Comparison of ENCODE assay signal across 11 mouse cellular contexts in the genomic region with DNA sequence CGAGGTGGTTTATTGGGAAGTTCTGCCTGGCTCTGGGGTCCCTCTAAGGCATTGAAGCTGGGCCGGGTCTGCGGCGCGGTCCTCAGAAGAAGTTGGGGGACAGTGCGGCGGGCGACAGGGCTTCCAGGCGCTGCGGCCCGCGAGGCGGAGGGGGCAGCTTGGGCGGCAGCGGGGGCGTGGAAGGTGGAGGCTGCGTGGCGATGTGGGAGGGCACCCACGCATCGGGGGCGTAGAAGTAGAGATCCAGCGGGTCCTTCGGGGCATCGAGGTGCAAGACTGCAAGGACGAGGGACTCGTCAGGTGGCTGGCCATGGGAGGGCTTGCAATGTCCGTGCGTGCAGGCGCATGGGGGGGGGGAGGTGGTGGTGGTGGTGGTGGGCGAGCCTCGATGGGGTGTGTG. TPM values are rescaled to one million over a fixed set of nuclear protein-coding genes. Genes with fewer than 3 reads are reported as not detected.
DNase-seq lines count a peak whose midpoint lies in the region; ATAC-seq and TF ChIP-seq lines count a peak whose summit lies in the region.
"Had no signal": no experiment of that assay in that cellular context is flagged by ENCODE, and none has a peak within 500 bp of the region (broad histone marks: within the 10 kb centered on the region; RNA-seq: fewer than 3 reads in every experiment).

No protein-coding gene starts in this region.

- 6% methylated on average over 30 of the region's 31 CpGs for WGBS in heart, embryonic 14.5 days
- 4% methylated on average over 28 of the region's 31 CpGs for WGBS in limb, embryonic 14.5 days

- no peaks in the 10 kb centered on the region for H3K36me3 ChIP-seq in heart, embryonic 14.5 days (ENCODE audit: control insufficient read depth, insufficient read depth, low read length)
- H3K36me3 ChIP-seq in testis, adult 2 months (ENCODE audit: control insufficient read depth, insufficient read depth, low read length) = no peaks in the 10 kb centered on the region
- H3K36me3 ChIP-seq in limb, embryonic 14.5 days (ENCODE audit: control insufficient read depth, insufficient read depth, low read length) = no peaks in the 10 kb centered on the region

- peaks cover 84% of the 10 kb centered on the region for H3K27me3 ChIP-seq in heart, embryonic 14.5 days (ENCODE audit: control insufficient read depth, insufficient read depth, low read length)
- H3K27me3 ChIP-seq in testis, adult 2 months (ENCODE audit: control insufficient read depth, insufficient read depth, low read length) = no peaks in the 10 kb centered on the region; the same call in 1 of the 2 replicates
- H3K27me3 ChIP-seq in limb, embryonic 14.5 days (ENCODE audit: control insufficient read depth, insufficient read depth, low read length) = peaks cover 74% of the 10 kb centered on the region

- TF ChIP-seq POLR2A in testis, adult 2 months (IDR thresholded peaks at IDR 0.05; ENCODE audit: control insufficient read depth, low read depth, low read length) = no peak; the same call in 1 of the 2 replicates
- TF ChIP-seq POLR2A in limb, embryonic 14.5 days (IDR thresholded peaks at IDR 0.05; ENCODE audit: borderline replicate concordance, extremely low read depth, insufficient read depth, insufficient read length) = no peak

- peak overlapping the region in 1 of 2 experiments; percentile 20; a peak in 2 of 4 replicates for H3K4me3 ChIP-seq in heart, embryonic 14.5 days (ENCODE audit: control insufficient read depth in 1 of 2, insufficient read depth in 1 of 2, low read depth in 1 of 2, low read length in 2 of 2)
- H3K4me3 ChIP-seq in testis, adult 2 months (ENCODE audit: control insufficient read depth, low read depth, low read length) = peak overlapping the region; percentile 88
- H3K4me3 ChIP-seq in limb, embryonic 14.5 days (replicated peaks; ENCODE audit: low read length) = peak overlapping the region; percentile 22

- peak overlapping the region; percentile 46 for H3K4me2 ChIP-seq in heart, embryonic 14.5 days (ENCODE audit: low read length)
- H3K4me2 ChIP-seq in limb, embryonic 14.5 days (replicated peaks; ENCODE audit: low read depth, low read length, severe bottlenecking) = peak overlapping the region; percentile 35

- no peak for TF ChIP-seq CTCF in testis, adult 2 months (IDR thresholded peaks at IDR 0.05; ENCODE audit: control insufficient read depth, insufficient read depth, insufficient replicate concordance, low read depth, low read length)

- peaks cover 2 to 15% of the 10 kb centered on the region in 2 experiments; a peak in 3 of 4 replicates for H3K4me1 ChIP-seq in heart, embryonic 14.5 days (ENCODE audit: control insufficient read depth in 2 of 2, insufficient read depth in 2 of 2, low read length in 2 of 2)
- peaks cover 38% of the 10 kb centered on the region for H3K4me1 ChIP-seq in testis, adult 2 months (ENCODE audit: control insufficient read depth, insufficient read depth, low read length)
- no peaks in the 10 kb centered on the region for H3K4me1 ChIP-seq in limb, embryonic 14.5 days (ENCODE audit: control insufficient read depth, insufficient read depth, low read length)

- no peak for DNase-seq in heart, adult 8-10 months (ENCODE audit: low spot score)
- no peak for DNase-seq in testis, postnatal 10 days (ENCODE audit: low spot score)
- DNase-seq in limb, embryonic 14.5 days (ENCODE audit: low spot score) = no peak
- DNase-seq in adrenal gland, postnatal 14 days = no peak
- DNase-seq: heart, postnatal 14 days; right cerebral cortex, postnatal 4 days had no signal

- no peak overlapping the region for H3K27ac ChIP-seq in heart, embryonic 14.5 days (replicated peaks in 1 of 2; ENCODE audit: control insufficient read depth in 1 of 2, insufficient read depth in 1 of 2, low read depth in 2 of 2, low read length in 2 of 2)
- peak overlapping the region; percentile 25; the same call in 1 of the 2 replicates for H3K27ac ChIP-seq in testis, adult 2 months (ENCODE audit: control insufficient read depth, insufficient read depth, low read depth, low read length)
- no peak overlapping the region for H3K27ac ChIP-seq in limb, embryonic 14.5 days (replicated peaks; ENCODE audit: low read depth, low read length)

- H3K9me3 ChIP-seq in heart, embryonic 14.5 days (ENCODE audit: control insufficient read depth, low read length) = peaks cover 15% of the 10 kb centered on the region
- no peaks in the 10 kb centered on the region for H3K9me3 ChIP-seq in limb, embryonic 14.5 days (ENCODE audit: control insufficient read depth, low read length)

- ATAC-seq in heart, embryonic 14.5 days (ENCODE audit: insufficient number of reproducible peaks, insufficient read depth, low FRiP score, low read depth) = no peak
- no peak for ATAC-seq in limb, embryonic 14.5 days (ENCODE audit: low FRiP score, low read depth)
- no peak for ATAC-seq in megakaryocyte progenitor cell, adult 5-6 weeks (replicated peaks; ENCODE audit: poor library complexity)
- no peak; the same call in 1 of the 2 replicates for ATAC-seq in frontal cortex, adult (ENCODE audit: low TSS enrichment)

- H3K9ac ChIP-seq in heart, embryonic 14.5 days (ENCODE audit: low read length) = 0 out of 2 replicates have a peak overlapping the region, but pooled peaks have one; percentile 11
- 0 out of 2 replicates have a peak overlapping the region, but pooled peaks have one; percentile 7 for H3K9ac ChIP-seq in limb, embryonic 14.5 days (ENCODE audit: low read depth, low read length, severe bottlenecking)

RNA-seq across cellular contexts. Expression of a gene that starts 3.0 kb away (rescaled TPM):
- not detected in 2 replicates for polyA plus RNA-seq in heart, embryonic 14.5 days (2014; fragmentation: Nextera tagmentation; extraction: Ambion mirVana)
- not detected for total RNA-seq in heart, adult 8-10 months (2022)
- 3.9 and 5.4 TPM in 2 replicates for polyA plus RNA-seq in testis, adult 2 months (2012; rRNA removed)
- polyA plus RNA-seq in limb, embryonic 14.5 days (2012; rRNA removed) = 0.09 and 0.27 TPM in 2 replicates
- not detected in 2 replicates for polyA plus RNA-seq in limb, embryonic 14.5 days (2014; fragmentation: Nextera tagmentation; extraction: Ambion mirVana)
- total RNA-seq in megakaryocyte progenitor cell, adult 5-6 weeks (2015) = not detected in 2 replicates
- not detected in 2 replicates for total RNA-seq in megakaryocyte progenitor cell, adult 5-6 weeks (2017)
- not detected in 2 replicates for total RNA-seq in adrenal gland, postnatal 14 days (2021)
- total RNA-seq: heart, postnatal 14 days had no signal

RNA-seq across cellular contexts. Expression of a gene that starts 4.4 kb away (rescaled TPM):
- 0.61 TPM in 1 of 2 replicates, not detected in the other for polyA plus RNA-seq in heart, embryonic 14.5 days (2014; fragmentation: Nextera tagmentation; extraction: Ambion mirVana)
- total RNA-seq in heart, adult 8-10 months (2022) = not detected
- 21.9 and 28.2 TPM in 2 replicates for polyA plus RNA-seq in testis, adult 2 months (2012; rRNA removed)
- not detected in 2 replicates for polyA plus RNA-seq in limb, embryonic 14.5 days (2012; rRNA removed)
- not detected in 2 replicates for polyA plus RNA-seq in limb, embryonic 14.5 days (2014; fragmentation: Nextera tagmentation; extraction: Ambion mirVana)
- not detected in 2 replicates for total RNA-seq in megakaryocyte progenitor cell, adult 5-6 weeks (2015)
- total RNA-seq in megakaryocyte progenitor cell, adult 5-6 weeks (2017) = not detected in 2 replicates
- not detected in 2 replicates for total RNA-seq in adrenal gland, postnatal 14 days (2021)
- total RNA-seq: heart, postnatal 14 days; left cerebral cortex, postnatal 10 days had no signal

RNA-seq across cellular contexts. Expression of a gene that starts 12.6 kb away (rescaled TPM):
- polyA plus RNA-seq in heart, embryonic 14.5 days (2014; fragmentation: Nextera tagmentation; extraction: Ambion mirVana) = 5.3 and 7.8 TPM in 2 replicates
- total RNA-seq in heart, adult 8-10 months (2022) = 10 to 100 TPM; 32.0 to 50.7 (median 41.1) TPM
- 33.5 and 34.1 TPM in 2 replicates for polyA plus RNA-seq in testis, adult 2 months (2012; rRNA removed)
- polyA plus RNA-seq in limb, embryonic 14.5 days (2012; rRNA removed) = 0.40 and 0.58 TPM in 2 replicates
- 0.17 and 0.18 TPM in 2 replicates for polyA plus RNA-seq in limb, embryonic 14.5 days (2014; fragmentation: Nextera tagmentation; extraction: Ambion mirVana)
- 0.07 TPM in 1 of 2 replicates, not detected in the other for total RNA-seq in megakaryocyte progenitor cell, adult 5-6 weeks (2015)
- not detected in 2 replicates for total RNA-seq in megakaryocyte progenitor cell, adult 5-6 weeks (2017)
- 0.22 and 0.79 TPM in 2 replicates for total RNA-seq in adrenal gland, postnatal 14 days (2021)

RNA-seq across cellular contexts. Expression of a gene that starts 22.0 kb away (rescaled TPM):
- 27.8 and 31.2 TPM in 2 replicates for polyA plus RNA-seq in heart, embryonic 14.5 days (2014; fragmentation: Nextera tagmentation; extraction: Ambion mirVana)
- total RNA-seq in heart, adult 8-10 months (2022) = 10 to 100 TPM; 24.9 to 36.9 (median 29.2) TPM
- 12.8 and 13.4 TPM in 2 replicates for polyA plus RNA-seq in testis, adult 2 months (2012; rRNA removed)
- 45.6 and 67.3 TPM in 2 replicates for polyA plus RNA-seq in limb, embryonic 14.5 days (2012; rRNA removed)
- polyA plus RNA-seq in limb, embryonic 14.5 days (2014; fragmentation: Nextera tagmentation; extraction: Ambion mirVana) = 40.0 and 47.7 TPM in 2 replicates
- total RNA-seq in megakaryocyte progenitor cell, adult 5-6 weeks (2015) = 57.5 and 59.3 TPM in 2 replicates
- total RNA-seq in megakaryocyte progenitor cell, adult 5-6 weeks (2017) = 23.4 and 25.8 TPM in 2 replicates
- 59.8 and 59.9 TPM in 2 replicates for total RNA-seq in adrenal gland, postnatal 14 days (2021)

RNA-seq across cellular contexts. Expression of a gene that starts 22.3 kb away (rescaled TPM):
- 86.3 and 94.5 TPM in 2 replicates for polyA plus RNA-seq in heart, embryonic 14.5 days (2014; fragmentation: Nextera tagmentation; extraction: Ambion mirVana)
- total RNA-seq in heart, adult 8-10 months (2022) = 10 to 100 TPM; 40.4 to 50.5 (median 48.0) TPM
- 258 and 295 TPM in 2 replicates for polyA plus RNA-seq in testis, adult 2 months (2012; rRNA removed)
- 115 and 118 TPM in 2 replicates for polyA plus RNA-seq in limb, embryonic 14.5 days (2012; rRNA removed)
- 86.4 and 87.3 TPM in 2 replicates for polyA plus RNA-seq in limb, embryonic 14.5 days (2014; fragmentation: Nextera tagmentation; extraction: Ambion mirVana)
- 114 and 146 TPM in 2 replicates for total RNA-seq in megakaryocyte progenitor cell, adult 5-6 weeks (2015)
- total RNA-seq in megakaryocyte progenitor cell, adult 5-6 weeks (2017) = 34.9 and 61.8 TPM in 2 replicates
- 55.6 and 58.5 TPM in 2 replicates for total RNA-seq in adrenal gland, postnatal 14 days (2021)

Comparison
In these comparisons a context has a peak if more than half of its experiments do, and no peak if none do; other contexts are left out.
1. RNA of a gene that starts 12.6 kb away (total RNA-seq): 32.0 to 50.7 TPM in heart, adult 8-10 months; 0.22 to 0.79 TPM in adrenal gland, postnatal 14 days and 0.07 TPM in megakaryocyte progenitor cell, adult 5-6 weeks; every median in the first group is over 10 times any median in the second.